Mouse (Mus musculus) embryo, embryonic 10.5 days (tissue): Measurements from ENCODE around the gene Map4k2.

Experiments
- DNase-seq: peaks from one replicate; pipeline ENCODE4 v3.0.0-alpha.2; 2015; ENCODE audit warnings: low spot score

The Map4k2 gene

DNA sequence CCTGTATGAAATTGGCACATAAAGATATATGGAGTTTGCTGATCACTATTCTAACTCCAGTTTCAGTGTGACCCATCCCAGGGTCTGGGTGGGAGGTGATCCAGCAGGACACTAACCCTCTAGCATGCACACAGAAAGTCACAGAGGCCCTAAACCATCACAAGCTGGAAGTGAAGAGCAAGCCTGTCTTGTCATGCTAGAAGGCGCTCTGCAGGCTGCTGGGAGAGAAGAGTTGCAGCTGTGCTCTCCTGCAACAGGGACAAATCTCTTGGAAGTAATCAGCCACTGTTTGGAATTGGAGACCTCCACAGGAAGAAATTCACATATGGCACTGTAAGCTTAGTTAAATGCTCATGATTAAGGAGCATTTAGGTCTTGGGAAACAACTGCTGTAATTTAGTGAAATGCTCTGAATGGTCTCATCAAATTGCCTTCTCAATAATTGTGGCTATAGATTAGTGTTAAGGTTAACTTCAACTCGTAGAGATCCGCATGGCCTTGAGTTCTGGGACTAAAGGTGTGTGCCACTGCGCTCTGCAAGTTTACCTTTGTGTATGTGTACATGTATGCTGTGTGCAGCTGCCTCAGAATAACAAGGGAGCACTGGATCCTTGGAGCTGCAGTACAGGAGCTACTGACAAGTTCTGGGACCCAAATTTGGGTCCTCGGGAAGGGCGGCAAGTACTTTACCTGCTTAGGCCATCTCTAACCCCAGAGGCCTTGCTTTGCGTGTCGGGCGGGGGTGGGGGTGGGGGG lies 39.7 kb downstream of the Map4k2 start:
- no peak for DNase-seq

GRCm38 (mm10) chr19:6381238-6381637 lies 40.3 kb downstream of the Map4k2 start:
- DNase-seq, result no peak

GRCm38 (mm10) chr19:6382323-6382924 lies 41.5 kb downstream of the Map4k2 start:
- no peak for DNase-seq

GRCm38 (mm10) chr19:6383470-6383869 lies 42.5 kb downstream of the Map4k2 start:
- no peak for DNase-seq

- peak; percentile 40 for DNase-seq
Measured at GRCm38 (mm10) chr19:6384128-6384527, 43.2 kb downstream of the Map4k2 start, which contains the start of gene Pygm. TSS of gene Pygm (plus strand) at chr19:6384399.

DNA sequence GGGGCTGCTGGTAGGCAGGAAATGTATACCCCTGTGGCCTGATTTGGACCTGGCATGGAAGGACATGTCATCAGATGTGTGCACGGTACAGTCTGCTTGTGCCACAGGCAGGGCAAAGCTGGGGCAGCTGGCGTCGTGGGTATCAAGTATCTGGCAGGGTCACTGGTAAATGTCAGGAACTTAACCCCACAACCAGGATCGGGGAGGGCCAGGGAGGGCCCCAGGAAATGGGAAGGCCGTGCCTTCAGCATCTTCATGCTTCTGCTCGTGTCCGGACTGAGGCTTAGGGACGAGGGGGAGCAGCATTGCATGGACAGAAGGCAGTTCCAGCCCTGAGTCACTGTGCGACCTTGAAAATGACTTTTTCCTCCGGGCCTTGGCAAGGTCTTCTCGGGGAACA lies 44.0 kb downstream of the Map4k2 start:
- no peak for DNase-seq

GRCm38 (mm10) chr19:6385419-6385818 lies 44.5 kb downstream of the Map4k2 start:
- DNase-seq, result no peak

DNA sequence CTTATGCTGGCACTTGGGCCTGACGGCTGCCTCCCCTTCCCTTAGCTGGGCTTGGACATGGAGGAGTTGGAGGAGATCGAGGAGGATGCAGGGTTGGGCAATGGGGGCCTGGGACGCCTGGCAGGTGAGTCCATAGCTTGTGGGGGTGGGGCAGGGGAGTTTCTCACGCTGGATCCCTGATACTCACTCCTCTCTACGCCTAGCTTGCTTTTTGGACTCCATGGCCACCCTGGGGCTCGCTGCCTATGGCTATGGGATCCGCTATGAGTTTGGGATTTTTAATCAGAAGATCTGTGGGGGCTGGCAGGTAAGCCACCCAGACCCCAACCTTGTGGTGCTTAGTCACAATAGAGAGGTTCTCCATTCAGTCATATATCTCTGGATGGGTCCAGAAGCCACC lies 44.9 kb downstream of the Map4k2 start:
- no peak for DNase-seq

DNA sequence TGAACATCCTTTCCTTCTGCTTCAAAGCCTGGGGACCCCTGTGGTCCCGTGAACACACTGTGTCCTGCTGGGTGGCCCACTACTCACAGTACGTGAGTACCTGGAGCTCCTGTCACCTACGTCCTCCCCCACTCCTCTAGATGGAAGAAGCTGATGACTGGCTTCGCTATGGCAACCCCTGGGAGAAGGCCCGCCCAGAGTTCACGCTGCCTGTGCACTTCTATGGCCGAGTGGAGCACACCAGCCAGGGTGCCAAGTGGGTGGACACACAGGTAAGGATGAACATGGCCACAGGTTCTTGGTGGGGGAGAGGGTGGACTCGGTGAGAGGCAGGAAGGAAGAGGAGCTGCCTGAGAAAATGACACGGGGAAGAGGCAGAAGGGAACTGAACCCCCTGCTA lies 45.3 kb downstream of the Map4k2 start:
- DNase-seq, result no peak

DNA sequence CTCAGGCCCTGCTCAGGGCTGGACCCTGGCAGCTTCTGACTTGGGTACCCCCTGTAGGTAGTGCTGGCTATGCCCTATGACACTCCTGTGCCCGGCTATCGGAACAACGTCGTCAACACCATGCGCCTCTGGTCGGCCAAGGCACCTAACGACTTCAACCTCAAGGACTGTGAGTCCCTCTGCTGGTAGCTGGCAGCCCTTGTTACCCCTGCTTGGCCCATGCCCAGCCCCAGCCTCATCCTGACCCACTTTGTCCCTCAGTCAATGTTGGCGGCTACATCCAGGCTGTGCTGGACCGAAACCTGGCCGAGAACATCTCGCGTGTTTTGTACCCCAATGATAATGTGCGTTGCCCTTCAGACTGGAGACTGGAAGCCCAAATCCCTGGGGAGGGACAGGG lies 47.1 kb downstream of the Map4k2 start:
- no peak for DNase-seq

GRCm38 (mm10) chr19:6389803-6390202 lies 48.9 kb downstream of the Map4k2 start:
- peak; percentile 54 for DNase-seq

DNA sequence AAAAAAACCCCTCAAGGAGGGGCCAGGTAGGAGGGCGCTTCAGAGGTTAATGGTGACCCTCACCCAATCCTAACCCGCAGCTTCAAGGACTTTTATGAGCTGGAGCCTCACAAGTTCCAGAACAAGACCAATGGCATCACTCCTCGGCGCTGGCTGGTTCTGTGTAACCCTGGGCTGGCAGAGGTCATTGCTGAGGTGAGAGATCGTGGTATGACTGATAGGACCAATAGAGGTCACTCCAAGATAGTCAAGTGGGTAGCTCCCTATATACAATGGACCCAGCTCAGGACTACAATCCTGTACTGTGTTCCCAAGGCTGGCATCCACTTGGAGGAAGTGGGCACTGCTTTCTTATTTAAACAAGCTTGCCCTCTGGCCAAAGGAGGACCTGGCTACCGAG lies 49.3 kb downstream of the Map4k2 start:
- DNase-seq, result no peak

DNA sequence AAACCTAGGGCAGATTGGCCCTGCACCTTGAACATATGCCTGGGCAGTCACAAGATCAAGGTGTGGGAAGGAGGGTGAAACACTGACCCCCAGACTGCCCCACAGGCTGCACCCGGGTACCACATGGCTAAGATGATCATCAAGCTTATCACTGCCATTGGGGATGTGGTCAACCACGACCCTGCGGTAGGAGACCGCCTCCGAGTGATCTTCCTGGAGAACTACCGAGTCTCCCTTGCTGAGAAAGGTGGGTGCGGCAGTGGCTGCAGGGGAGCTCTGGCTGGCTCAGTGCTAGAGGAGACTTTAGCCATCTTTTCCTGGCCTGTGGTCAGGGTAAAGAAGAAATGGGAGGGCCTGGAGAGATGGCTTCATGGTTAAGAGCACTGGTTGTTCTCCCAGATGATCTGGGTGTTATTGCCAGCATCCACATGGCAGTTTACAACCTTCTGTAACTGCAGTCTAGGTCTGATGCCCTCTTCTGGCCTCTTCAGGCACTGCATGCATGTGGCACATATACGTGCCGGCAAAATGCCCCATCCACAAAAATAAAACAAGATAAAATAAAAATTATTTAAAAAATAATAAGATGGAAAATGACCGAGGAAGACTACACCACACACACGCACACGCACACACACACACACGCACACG lies 51.9 kb downstream of the Map4k2 start:
- DNase-seq, result no peak

GRCm38 (mm10) chr19:6393637-6394036 lies 52.7 kb downstream of the Map4k2 start:
- no peak for DNase-seq

GRCm38 (mm10) chr19:6396237-6396636 lies 55.3 kb downstream of the Map4k2 start:
- no peak for DNase-seq

DNA sequence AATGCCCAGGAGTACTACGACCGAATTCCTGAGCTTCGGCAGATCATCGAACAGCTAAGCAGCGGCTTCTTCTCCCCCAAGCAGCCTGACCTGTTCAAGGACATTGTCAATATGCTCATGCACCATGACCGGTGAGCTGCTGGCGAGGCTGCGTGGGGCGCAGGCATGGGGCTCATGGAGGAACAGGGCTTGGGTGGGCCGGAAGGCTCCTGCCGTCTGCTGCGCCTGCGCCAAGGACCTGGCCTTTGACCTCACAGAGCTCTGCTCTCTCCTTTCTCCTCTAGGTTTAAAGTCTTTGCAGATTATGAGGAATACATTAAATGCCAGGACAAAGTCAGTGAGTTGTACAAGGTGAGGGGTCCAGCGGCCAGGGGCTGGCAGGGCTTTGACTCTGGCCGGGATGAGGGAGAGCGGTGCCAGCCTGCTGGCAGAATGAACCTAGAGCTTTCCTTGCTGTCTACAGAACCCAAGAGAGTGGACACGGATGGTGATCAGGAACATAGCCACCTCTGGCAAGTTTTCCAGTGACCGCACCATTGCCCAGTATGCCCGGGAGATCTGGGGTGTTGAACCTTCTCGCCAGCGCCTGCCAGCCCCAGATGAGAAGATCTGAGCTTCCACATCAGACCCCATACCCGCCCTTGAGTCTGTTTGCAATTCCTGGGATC lies 56.8 kb downstream of the Map4k2 start:
- DNase-seq, result no peak

DNA sequence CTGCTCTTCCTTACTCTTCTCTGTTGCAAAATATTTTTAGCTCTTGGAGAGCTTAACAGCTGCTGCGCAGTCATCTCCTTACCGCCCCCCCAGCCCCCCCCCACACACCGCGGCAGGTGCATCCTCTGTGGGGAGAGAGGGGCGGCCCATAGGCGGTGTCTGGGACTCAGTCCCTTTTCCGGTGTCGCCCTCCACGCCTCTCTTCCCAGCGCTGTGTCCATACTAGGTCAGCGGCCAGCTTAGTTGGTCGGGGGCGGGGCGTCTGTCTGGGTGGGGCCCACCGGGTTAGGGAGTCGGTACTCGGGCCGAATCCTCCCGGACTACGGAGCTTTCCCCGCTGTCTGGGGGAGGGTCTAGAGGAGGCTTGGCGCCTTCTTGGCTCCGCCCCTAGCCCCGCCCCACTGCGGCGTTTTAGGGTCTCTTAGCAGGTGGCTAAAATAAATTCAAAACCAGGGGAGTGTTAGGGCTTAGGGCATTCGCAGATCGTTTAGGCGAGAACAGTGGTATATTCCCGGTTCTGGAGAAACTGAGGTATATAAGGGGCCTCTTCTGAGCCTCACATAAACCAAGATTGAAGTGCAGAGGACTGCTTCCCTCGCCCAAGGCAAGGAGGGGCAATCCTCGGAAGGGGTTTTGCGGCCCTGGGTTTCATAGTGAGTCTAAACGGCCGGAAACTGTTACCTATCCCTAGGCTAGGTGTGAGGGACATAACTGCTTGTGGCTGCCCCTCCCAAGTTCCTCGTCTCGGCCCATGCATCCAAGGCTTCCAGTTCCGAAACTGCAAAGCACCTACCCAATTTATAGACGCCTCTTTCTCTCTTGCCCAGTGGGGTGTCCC lies 57.7 kb downstream of the Map4k2 start:
- DNase-seq, result peak; percentile 76

DNA sequence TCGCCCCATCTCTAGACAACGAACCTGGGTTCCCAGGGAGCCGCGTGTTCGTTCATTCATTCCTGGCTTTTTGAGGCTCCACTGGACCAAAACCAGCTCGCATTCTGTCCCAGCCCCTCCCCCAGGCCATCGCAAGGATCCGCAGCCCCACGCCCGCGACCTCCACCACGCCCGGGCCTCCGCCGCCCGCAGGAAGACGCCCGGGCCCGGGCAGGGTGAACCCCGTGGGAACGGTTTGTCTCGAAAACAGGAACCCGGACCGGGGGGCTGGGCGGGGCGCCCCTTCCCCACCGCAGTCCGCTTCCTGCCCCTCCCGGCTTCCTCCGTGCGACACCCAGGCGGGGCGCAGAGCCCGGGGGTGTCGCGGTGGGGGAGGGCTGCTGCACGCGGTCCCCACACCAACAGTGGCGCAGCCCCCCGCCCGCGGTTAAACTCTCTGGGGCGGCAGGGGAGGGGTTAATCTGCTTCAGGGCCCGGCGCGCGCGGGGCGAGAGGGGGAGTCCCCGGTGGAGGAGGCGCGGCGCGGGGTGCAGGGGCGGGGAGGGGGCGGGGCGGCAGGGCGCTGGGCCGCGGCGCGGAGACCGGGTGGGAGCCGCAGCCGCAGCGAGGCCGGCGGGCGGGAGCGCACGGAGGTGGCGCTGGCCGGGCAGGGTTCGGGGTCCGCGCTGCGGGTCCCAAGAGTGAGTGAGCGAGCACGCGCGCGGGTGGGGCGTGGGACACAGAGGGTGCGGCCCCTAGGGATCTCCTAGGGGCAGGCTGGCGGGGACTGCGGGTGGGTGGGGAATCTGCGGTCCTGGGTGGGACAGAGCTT lies 58.6 kb downstream of the Map4k2 start, which contains the start of gene Rasgrp2:
TSS of gene Rasgrp2 (plus strand) at position 56 of the 811 bp plus-strand sequence.
- peak; percentile 29 for DNase-seq

- peak; percentile 40 for DNase-seq
Measured at GRCm38 (mm10) chr19:6400096-6401086, 59.5 kb downstream of the Map4k2 start.
